In the genomic region with DNA sequence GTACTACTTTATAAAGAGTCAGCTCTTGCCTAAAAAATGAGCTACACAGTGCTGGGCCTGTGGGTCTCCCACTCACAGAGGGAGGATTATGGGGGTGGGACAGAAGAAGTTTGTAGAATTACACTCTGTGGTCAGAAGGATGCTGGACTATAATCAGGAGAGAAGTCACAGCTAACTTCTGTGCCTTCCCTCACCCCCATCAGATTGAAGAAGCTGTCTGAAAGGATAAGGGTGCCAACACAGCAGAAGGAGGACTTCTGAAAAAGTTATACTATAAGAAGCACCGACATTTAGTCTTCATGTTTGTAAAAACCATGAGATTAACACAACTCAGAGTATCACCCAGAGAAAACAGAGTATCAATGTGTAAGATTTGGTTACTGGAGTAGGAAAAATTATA, we compare ENCODE assay signal across 50 mouse cellular contexts. TPM values are rescaled to one million over a fixed set of nuclear protein-coding genes. Genes with fewer than 3 reads are reported as not detected.
"Had no signal": no experiment of that assay in that cellular context is flagged by ENCODE, and none has a peak within 500 bp of the region (broad histone marks: within the 10 kb centered on the region; RNA-seq: fewer than 3 reads in every experiment).

No protein-coding gene starts in this region.

- ATAC-seq: hindbrain, embryonic 16.5 days; hindbrain, postnatal 0 days; inflammation-experienced regulatory T-cells, adult 6 months; intestine, embryonic 15.5 days; intestine, embryonic 16.5 days; intestine, postnatal 0 days had no signal

- H3K4me2 ChIP-seq: heart, embryonic 12.5 days; heart, embryonic 13.5 days; heart, embryonic 15.5 days; hindbrain, embryonic 12.5 days; hindbrain, embryonic 13.5 days; hindbrain, embryonic 14.5 days; hindbrain, embryonic 15.5 days; intestine, embryonic 15.5 days; kidney, embryonic 15.5 days had no signal

- H3K4me3 ChIP-seq: heart, embryonic 12.5 days; heart, embryonic 13.5 days; heart, embryonic 15.5 days; hindbrain, embryonic 10.5 days; hindbrain, embryonic 12.5 days; hindbrain, embryonic 13.5 days; hindbrain, embryonic 15.5 days; intestine, embryonic 15.5 days; kidney, embryonic 15.5 days; layer of hippocampus, adult 2 months; left cerebral cortex, adult 2 months had no signal

- H3K27ac ChIP-seq: heart, embryonic 13.5 days; heart, embryonic 15.5 days; hindbrain, embryonic 10.5 days; hindbrain, embryonic 12.5 days; hindbrain, embryonic 13.5 days; hindbrain, embryonic 14.5 days; hindbrain, embryonic 15.5 days; hindbrain, postnatal 0 days; intestine, embryonic 15.5 days; kidney, embryonic 15.5 days; kidney, postnatal 0 days; layer of hippocampus, adult 2 months had no signal

- DNase-seq: heart, postnatal 10 days; heart, postnatal 14 days; heart, postnatal 36 days; heart, postnatal 4 days; kidney, adult 11 months; kidney, adult 18-20 months; kidney, adult 2 months; kidney, adult 8-10 months; kidney, postnatal 10 days; kidney, postnatal 14 days; kidney, postnatal 25 days; kidney, postnatal 36 days; kidney, postnatal 4 days; layer of hippocampus, adult 9-11 months; layer of hippocampus, postnatal 36 days had no signal

- H3K4me1 ChIP-seq: hindbrain, embryonic 10.5 days; hindbrain, embryonic 12.5 days; hindbrain, embryonic 13.5 days; hindbrain, embryonic 15.5 days; intestine, embryonic 15.5 days; kidney, embryonic 15.5 days had no signal

- H3K36me3 ChIP-seq: heart, embryonic 12.5 days; heart, embryonic 13.5 days; heart, embryonic 15.5 days; hindbrain, embryonic 10.5 days; hindbrain, embryonic 12.5 days; hindbrain, embryonic 13.5 days; hindbrain, embryonic 15.5 days; intestine, embryonic 15.5 days; kidney, embryonic 15.5 days had no signal

- H3K9ac ChIP-seq: heart, embryonic 12.5 days; heart, embryonic 13.5 days; heart, embryonic 15.5 days; hindbrain, embryonic 12.5 days; hindbrain, embryonic 13.5 days; hindbrain, embryonic 14.5 days; hindbrain, embryonic 15.5 days; intestine, embryonic 15.5 days; kidney, embryonic 15.5 days had no signal

- H3K27me3 ChIP-seq: heart, embryonic 12.5 days; heart, embryonic 13.5 days; heart, embryonic 15.5 days; hindbrain, embryonic 12.5 days; hindbrain, embryonic 13.5 days; hindbrain, embryonic 15.5 days; intestine, embryonic 15.5 days; kidney, embryonic 15.5 days had no signal

- H3K9me3 ChIP-seq: heart, embryonic 12.5 days; heart, embryonic 13.5 days; heart, embryonic 15.5 days; hindbrain, embryonic 10.5 days; hindbrain, embryonic 12.5 days; hindbrain, embryonic 13.5 days; hindbrain, embryonic 15.5 days; intestine, embryonic 15.5 days; kidney, embryonic 15.5 days had no signal

RNA-seq across cellular contexts. Expression of a gene that starts 17.0 kb away (rescaled TPM):
- total RNA-seq: heart, postnatal 10 days; heart, postnatal 14 days; heart, postnatal 25 days; heart, postnatal 36 days; heart, postnatal 4 days; hematopoietic stem cell, adult 5-6 weeks; hindbrain, postnatal 0 days; layer of hippocampus, adult 18-20 months; layer of hippocampus, adult 2 months; layer of hippocampus, adult 8-10 months; layer of hippocampus, postnatal 10 days; layer of hippocampus, postnatal 14 days; layer of hippocampus, postnatal 25 days; left cerebral cortex, adult 18-20 months; left cerebral cortex, adult 8-10 months had no signal
- polyA plus RNA-seq: heart, embryonic 12.5 days; heart, embryonic 13.5 days; heart, embryonic 14.5 days; heart, embryonic 15.5 days; heart, embryonic 16.5 days; heart, postnatal 0 days; hindbrain, embryonic 10.5 days; hindbrain, embryonic 11.5 days; hindbrain, embryonic 12.5 days; hindbrain, embryonic 13.5 days; hindbrain, embryonic 14.5 days; hindbrain, embryonic 15.5 days; hindbrain, embryonic 16.5 days; hindbrain, postnatal 0 days; intestine, embryonic 14.5 days; intestine, embryonic 15.5 days; intestine, embryonic 16.5 days; intestine, postnatal 0 days; kidney, adult 2 months; kidney, embryonic 14.5 days; kidney, embryonic 15.5 days; kidney, embryonic 16.5 days; kidney, postnatal 0 days; large intestine, adult 2 months had no signal

RNA-seq across cellular contexts. Expression of a gene that starts 25.4 kb away (rescaled TPM):
- total RNA-seq: heart, postnatal 10 days; heart, postnatal 14 days; heart, postnatal 25 days; heart, postnatal 36 days; heart, postnatal 4 days; hematopoietic stem cell, adult 5-6 weeks; hindbrain, postnatal 0 days; layer of hippocampus, adult 18-20 months; layer of hippocampus, adult 2 months; layer of hippocampus, adult 8-10 months; layer of hippocampus, postnatal 10 days; layer of hippocampus, postnatal 14 days; layer of hippocampus, postnatal 25 days; layer of hippocampus, postnatal 36 days; left cerebral cortex, adult 18-20 months; left cerebral cortex, adult 8-10 months had no signal
- polyA plus RNA-seq: heart, embryonic 12.5 days; heart, embryonic 13.5 days; heart, embryonic 14.5 days; heart, embryonic 15.5 days; heart, embryonic 16.5 days; heart, postnatal 0 days; hindbrain, embryonic 10.5 days; hindbrain, embryonic 11.5 days; hindbrain, embryonic 12.5 days; hindbrain, embryonic 13.5 days; hindbrain, embryonic 14.5 days; hindbrain, embryonic 15.5 days; hindbrain, embryonic 16.5 days; hindbrain, postnatal 0 days; inflammation-experienced regulatory T-cells, adult 6 months; intestine, embryonic 14.5 days; intestine, embryonic 15.5 days; intestine, embryonic 16.5 days; intestine, postnatal 0 days; kidney, adult 2 months; kidney, embryonic 14.5 days; kidney, embryonic 15.5 days; kidney, embryonic 16.5 days; kidney, postnatal 0 days; large intestine, adult 2 months had no signal

RNA-seq across cellular contexts. Expression of a gene that starts 46.5 kb away (rescaled TPM):
- total RNA-seq: heart, postnatal 10 days; heart, postnatal 14 days; heart, postnatal 25 days; heart, postnatal 36 days; heart, postnatal 4 days; hematopoietic stem cell, adult 5-6 weeks; hindbrain, postnatal 0 days; layer of hippocampus, adult 18-20 months; layer of hippocampus, adult 2 months; layer of hippocampus, postnatal 10 days; layer of hippocampus, postnatal 14 days; layer of hippocampus, postnatal 25 days; layer of hippocampus, postnatal 36 days had no signal
- polyA plus RNA-seq: heart, embryonic 12.5 days; heart, embryonic 13.5 days; heart, embryonic 14.5 days; heart, embryonic 15.5 days; heart, embryonic 16.5 days; heart, postnatal 0 days; hindbrain, embryonic 10.5 days; hindbrain, embryonic 11.5 days; hindbrain, embryonic 12.5 days; hindbrain, embryonic 13.5 days; hindbrain, embryonic 14.5 days; hindbrain, embryonic 15.5 days; hindbrain, embryonic 16.5 days; hindbrain, postnatal 0 days; intestine, embryonic 14.5 days; intestine, embryonic 15.5 days; intestine, embryonic 16.5 days; intestine, postnatal 0 days; kidney, adult 2 months; kidney, embryonic 14.5 days; kidney, embryonic 15.5 days; kidney, embryonic 16.5 days; kidney, postnatal 0 days; large intestine, adult 2 months had no signal
